In the genomic region with DNA sequence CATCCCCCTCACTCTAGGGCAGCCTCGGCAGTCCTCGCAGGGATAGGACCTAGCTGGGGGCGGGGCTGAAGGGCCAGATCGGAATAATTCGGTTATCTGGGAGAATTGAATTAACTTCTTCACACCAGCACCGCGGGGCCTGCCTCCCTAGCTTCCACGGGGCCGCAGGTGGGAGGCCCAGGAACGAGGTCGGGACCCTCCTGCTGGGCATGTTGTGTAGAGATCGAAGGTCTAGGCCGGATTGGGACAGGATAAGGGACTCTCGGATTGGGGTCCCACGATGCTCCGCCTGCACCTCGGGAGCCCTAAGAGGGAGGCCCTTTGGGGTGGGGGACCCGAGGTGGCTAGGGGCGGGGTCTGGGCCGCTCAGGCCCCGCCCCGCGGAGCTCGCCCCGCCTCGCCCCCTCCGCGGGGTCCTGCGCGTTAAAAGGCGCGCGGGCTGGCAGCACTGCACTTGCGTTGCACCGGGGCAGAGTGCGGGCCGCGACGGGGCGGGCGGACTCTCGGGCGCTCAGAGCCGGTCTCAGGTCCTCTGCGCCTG, we compare ENCODE assay signal across 9 mouse cellular contexts. TPM values are rescaled to one million over a fixed set of nuclear protein-coding genes. Genes with fewer than 3 reads are reported as not detected.
DNase-seq lines count a peak whose midpoint lies in the region; ATAC-seq and TF ChIP-seq lines count a peak whose summit lies in the region.
"Had no signal": no experiment of that assay in that cellular context is flagged by ENCODE, and none has a peak within 500 bp of the region (broad histone marks: within the 10 kb centered on the region; RNA-seq: fewer than 3 reads in every experiment).

A gene (plus strand): TSS at position 453 of the 541 bp plus-strand sequence.

- no peak for TF ChIP-seq POLR2A in cerebellum, adult 2 months (IDR thresholded peaks at IDR 0.05; ENCODE audit: borderline replicate concordance, insufficient read depth, low read length)

- H3K4me1 ChIP-seq in lung, postnatal 0 days (ENCODE audit: insufficient read depth, low read depth, low read length), result peaks cover 12% of the 10 kb centered on the region
- peaks cover 32% of the 10 kb centered on the region for H3K4me1 ChIP-seq in forebrain, embryonic 12.5 days
- H3K4me1 ChIP-seq in liver, embryonic 12.5 days, result peaks cover 11% of the 10 kb centered on the region
- peaks cover 20% of the 10 kb centered on the region for H3K4me1 ChIP-seq in stomach, embryonic 16.5 days (ENCODE audit: control insufficient read depth, insufficient read depth, low read length)
- peaks cover 2% of the 10 kb centered on the region; the same call in 1 of the 2 replicates for H3K4me1 ChIP-seq in cerebellum, adult 2 months (ENCODE audit: control insufficient read depth, insufficient read depth, low read length)

- no peak for ATAC-seq in lung, postnatal 0 days
- no peak; the same call in none of the 2 replicates for ATAC-seq in forebrain, embryonic 12.5 days (ENCODE audit: low FRiP score)
- no peak for ATAC-seq in liver, embryonic 12.5 days
- peak; percentile 11; the same call in 1 of the 2 replicates for ATAC-seq in stomach, embryonic 16.5 days (ENCODE audit: insufficient read depth, low FRiP score)

- no peak for TF ChIP-seq CTCF in lung, postnatal 0 days (IDR thresholded peaks at IDR 0.05)
- no peak for TF ChIP-seq CTCF in cerebellum, adult 2 months (IDR thresholded peaks at IDR 0.05; ENCODE audit: borderline replicate concordance, insufficient read depth, low read depth, low read length)

- no peak within 1 kb of the TSS for H3K27ac ChIP-seq in lung, postnatal 0 days (ENCODE audit: low read length)
- no peak within 1 kb of the TSS for H3K27ac ChIP-seq in forebrain, embryonic 12.5 days
- H3K27ac ChIP-seq in liver, embryonic 12.5 days, result no peak within 1 kb of the TSS
- H3K27ac ChIP-seq in stomach, embryonic 16.5 days (ENCODE audit: low read length), result no peak within 1 kb of the TSS
- no peak within 1 kb of the TSS for H3K27ac ChIP-seq in cerebellum, adult 2 months (ENCODE audit: insufficient read depth, low read length)

- no peak for DNase-seq in lung, postnatal 0 days (ENCODE audit: low spot score)
- no peak for DNase-seq in lung, postnatal 10 days
- no peak for DNase-seq in spleen, adult 12 weeks (ENCODE audit: low spot score)
- no peak for DNase-seq in spleen, postnatal 4 days (ENCODE audit: low spot score in 2 of 2)
- no peak for DNase-seq in cerebellum, adult 2 months
- DNase-seq: heart, postnatal 36 days had no signal

- peak within 1 kb of the TSS; percentile 38 for H3K4me2 ChIP-seq in lung, postnatal 0 days (replicated peaks; ENCODE audit: low read depth, low read length)
- H3K4me2 ChIP-seq in forebrain, embryonic 12.5 days, result peak within 1 kb of the TSS; percentile 50
- H3K4me2 ChIP-seq in liver, embryonic 12.5 days, result peak within 1 kb of the TSS; percentile 48
- peak within 1 kb of the TSS; percentile 50 for H3K4me2 ChIP-seq in stomach, embryonic 16.5 days (ENCODE audit: low read depth, low read length)

- 2% methylated on average over 28 of the region's 45 CpGs for WGBS in lung, postnatal 0 days
- WGBS in forebrain, embryonic 12.5 days, result under 1% methylated on average over 45 of the region's 45 CpGs
- 2% methylated on average over 39 of the region's 45 CpGs for WGBS in liver, embryonic 12.5 days (ENCODE audit: insufficient replicate concordance)
- 1% methylated on average over 45 of the region's 45 CpGs for WGBS in stomach, embryonic 16.5 days
- WGBS in cerebellum, adult 2 months, result 1% methylated on average over 45 of the region's 45 CpGs

- peaks cover 41% of the 10 kb centered on the region for H3K27me3 ChIP-seq in lung, postnatal 0 days (replicated peaks; ENCODE audit: insufficient read depth, low read length)
- peaks cover 66% of the 10 kb centered on the region for H3K27me3 ChIP-seq in forebrain, embryonic 12.5 days
- H3K27me3 ChIP-seq in liver, embryonic 12.5 days (replicated peaks), result peaks cover 79% of the 10 kb centered on the region
- peaks cover 55% of the 10 kb centered on the region for H3K27me3 ChIP-seq in stomach, embryonic 16.5 days (ENCODE audit: control insufficient read depth, insufficient read depth, low read length)
- H3K27me3 ChIP-seq in cerebellum, adult 2 months (ENCODE audit: control insufficient read depth, insufficient read depth, low read length), result peaks cover 12% of the 10 kb centered on the region; the same call in 1 of the 2 replicates

- no peaks in the 10 kb centered on the region for H3K9me3 ChIP-seq in lung, postnatal 0 days (ENCODE audit: low read length)
- no peaks in the 10 kb centered on the region for H3K9me3 ChIP-seq in forebrain, embryonic 12.5 days
- no peaks in the 10 kb centered on the region for H3K9me3 ChIP-seq in liver, embryonic 12.5 days (replicated peaks)
- no peaks in the 10 kb centered on the region for H3K9me3 ChIP-seq in stomach, embryonic 16.5 days (replicated peaks; ENCODE audit: control insufficient read depth, low read length)

- H3K36me3 ChIP-seq in lung, postnatal 0 days (ENCODE audit: insufficient read depth, low read length), result no peaks in the 10 kb centered on the region
- no peaks in the 10 kb centered on the region for H3K36me3 ChIP-seq in forebrain, embryonic 12.5 days (replicated peaks)
- no peaks in the 10 kb centered on the region for H3K36me3 ChIP-seq in liver, embryonic 12.5 days
- H3K36me3 ChIP-seq in stomach, embryonic 16.5 days (ENCODE audit: control insufficient read depth, insufficient read depth, low read length), result no peaks in the 10 kb centered on the region

- no peak within 1 kb of the TSS for H3K9ac ChIP-seq in lung, postnatal 0 days (replicated peaks; ENCODE audit: low read depth)
- no peak within 1 kb of the TSS for H3K9ac ChIP-seq in forebrain, embryonic 12.5 days
- no peak within 1 kb of the TSS for H3K9ac ChIP-seq in liver, embryonic 12.5 days
- peak within 1 kb of the TSS; percentile 46; the same call in 1 of the 2 replicates for H3K9ac ChIP-seq in stomach, embryonic 16.5 days (ENCODE audit: low read length)

- H3K4me3 ChIP-seq in lung, postnatal 0 days (ENCODE audit: low read depth, low read length), result peak within 1 kb of the TSS; percentile 19
- peak within 1 kb of the TSS; percentile 37 for H3K4me3 ChIP-seq in forebrain, embryonic 12.5 days (replicated peaks)
- H3K4me3 ChIP-seq in liver, embryonic 12.5 days, result peak within 1 kb of the TSS; percentile 30
- peak within 1 kb of the TSS; percentile 33 for H3K4me3 ChIP-seq in stomach, embryonic 16.5 days (replicated peaks; ENCODE audit: low read length)
- no peak within 1 kb of the TSS for H3K4me3 ChIP-seq in cerebellum, adult 2 months (replicated peaks; ENCODE audit: insufficient read depth, low read depth, low read length)

- TF ChIP-seq EP300 in lung, postnatal 0 days (IDR thresholded peaks at IDR 0.05), result no peak

RNA-seq across cellular contexts. Expression of the gene that starts here (rescaled TPM):
- polyA plus RNA-seq in lung, postnatal 0 days (2015; fragmentation: Nextera tagmentation; extraction: Ambion mirVana), result not detected in 2 replicates
- not detected in 2 replicates for polyA plus RNA-seq in forebrain, embryonic 12.5 days (2016; fragmentation: Nextera tagmentation; extraction: Ambion mirVana)
- polyA plus RNA-seq in liver, embryonic 12.5 days (2016; fragmentation: Nextera tagmentation; extraction: Ambion mirVana), result 0.07 and 0.08 TPM in 2 replicates
- 2.0 and 2.6 TPM in 2 replicates for polyA plus RNA-seq in stomach, embryonic 16.5 days (2015; fragmentation: Nextera tagmentation; extraction: Ambion mirVana)
- polyA plus RNA-seq in cerebellum, adult 2 months (2012; rRNA removed), result 0.52 and 0.71 TPM in 2 replicates
